Mouse (Mus musculus): Measurements from ENCODE around the gene Capn7. TPM values are rescaled to one million over a fixed set of nuclear protein-coding genes. Genes with fewer than 3 reads are reported as not detected.

Gene Capn7
- polyA plus RNA-seq, 1 experiment, result 14.8 TPM

GRCm38 (mm10) chr14:31399271-31399670 lies 62.8 kb downstream of the Capn7 start:
- no peak for TF ChIP-seq CTCF (IDR thresholded peaks at IDR 0.05; ENCODE audit: control insufficient read depth, insufficient read depth, low read length)
- no peak for TF ChIP-seq POLR2A (IDR thresholded peaks at IDR 0.05; ENCODE audit: borderline replicate concordance, control insufficient read depth, low read depth, low read length)
- no peak overlapping the region for H3K4me3 ChIP-seq (replicated peaks; ENCODE audit: control insufficient read depth, low read depth, low read length)
- 62% methylated on average over 3 of the region's 3 CpGs for WGBS
- H3K4me1 ChIP-seq (ENCODE audit: control insufficient read depth, insufficient read depth, low read length), result peaks cover 7% of the 10 kb centered on the region; the same call in 1 of the 2 replicates
- H3K27ac ChIP-seq (ENCODE audit: control insufficient read depth, insufficient read depth, low read depth, low read length, poor library complexity), result no peak overlapping the region

DNA sequence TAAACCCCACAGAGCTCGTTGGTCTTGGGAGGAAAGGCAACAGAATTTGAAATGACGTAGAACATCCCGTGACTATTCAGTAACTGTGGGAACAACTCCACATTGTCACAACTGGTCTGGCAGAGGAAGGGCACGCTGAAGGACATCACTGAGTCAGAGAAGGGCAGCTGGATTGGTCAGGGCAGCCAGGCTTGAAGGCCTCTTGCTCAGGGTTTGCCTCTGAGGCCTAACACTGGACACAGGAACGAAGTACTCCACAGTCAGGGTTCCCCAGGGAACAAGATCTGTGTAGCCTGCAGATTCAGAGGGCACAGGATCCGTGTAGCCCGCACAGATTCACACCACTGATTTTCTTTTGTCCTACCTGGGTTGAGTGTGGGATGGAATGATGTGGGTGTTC lies 63.8 kb downstream of the Capn7 start:
- H3K27ac ChIP-seq (ENCODE audit: control insufficient read depth, insufficient read depth, low read depth, low read length, poor library complexity), result no peak overlapping the region
- no peak for TF ChIP-seq POLR2A (IDR thresholded peaks at IDR 0.05; ENCODE audit: borderline replicate concordance, control insufficient read depth, low read depth, low read length)
- no peak for TF ChIP-seq CTCF (IDR thresholded peaks at IDR 0.05; ENCODE audit: control insufficient read depth, insufficient read depth, low read length)
- 88% methylated on average over 7 of the region's 7 CpGs for WGBS
- no peak overlapping the region for H3K4me3 ChIP-seq (replicated peaks; ENCODE audit: control insufficient read depth, low read depth, low read length)
- H3K4me1 ChIP-seq (ENCODE audit: control insufficient read depth, insufficient read depth, low read length), result peaks cover 7% of the 10 kb centered on the region; the same call in 1 of the 2 replicates

GRCm38 (mm10) chr14:31400896-31401295 lies 64.5 kb downstream of the Capn7 start:
- 68% methylated on average over 11 of the region's 11 CpGs for WGBS
- Histone ChIP-seq H3K27ac (ENCODE audit: control insufficient read depth, insufficient read depth, low read depth, low read length, poor library complexity) (no peak overlapping the region), H3K4me1 (ENCODE audit: control insufficient read depth, insufficient read depth, low read length) (peaks cover 8% of the 10 kb centered on the region; the same call in 1 of the 2 replicates), H3K4me3 (replicated peaks; ENCODE audit: control insufficient read depth, low read depth, low read length) (no peak overlapping the region)
- TF ChIP-seq CTCF (IDR thresholded peaks at IDR 0.05; ENCODE audit: control insufficient read depth, insufficient read depth, low read length) (no peak), POLR2A (IDR thresholded peaks at IDR 0.05; ENCODE audit: borderline replicate concordance, control insufficient read depth, low read depth, low read length) (no peak)

DNA sequence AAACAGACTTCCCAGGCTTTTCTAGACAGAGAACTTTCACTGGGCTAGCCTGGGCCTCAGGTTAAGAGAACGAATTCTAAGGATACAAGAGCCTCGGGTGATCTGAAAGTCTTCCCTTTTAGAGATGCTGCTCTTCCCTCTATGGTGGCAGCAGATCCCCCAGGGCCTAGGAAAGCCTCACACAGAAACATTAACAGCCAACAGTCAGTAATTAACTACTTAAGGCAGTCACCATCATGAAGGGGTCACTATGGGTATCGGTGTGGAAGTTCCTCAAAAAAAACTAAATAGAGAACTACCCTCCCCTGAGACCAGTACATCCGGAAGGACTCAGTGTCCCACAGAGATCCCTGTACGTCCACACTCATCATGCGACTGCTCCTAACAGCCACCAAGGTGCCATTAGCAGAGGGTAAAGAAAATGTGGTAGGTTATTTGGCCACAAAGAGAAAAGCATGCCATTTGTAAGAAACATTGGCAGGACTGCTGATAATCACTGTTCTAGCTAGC lies 65.5 kb downstream of the Capn7 start:
- 40% methylated on average over 6 of the region's 6 CpGs for WGBS
- peaks cover 8% of the 10 kb centered on the region; the same call in 1 of the 2 replicates for H3K4me1 ChIP-seq (ENCODE audit: control insufficient read depth, insufficient read depth, low read length)
- TF ChIP-seq CTCF (IDR thresholded peaks at IDR 0.05; ENCODE audit: control insufficient read depth, insufficient read depth, low read length) (no peak), POLR2A (IDR thresholded peaks at IDR 0.05; ENCODE audit: borderline replicate concordance, control insufficient read depth, low read depth, low read length) (no peak)
- H3K27ac ChIP-seq (ENCODE audit: control insufficient read depth, insufficient read depth, low read depth, low read length, poor library complexity), result peak overlapping the region; percentile 81
- no peak overlapping the region for H3K4me3 ChIP-seq (replicated peaks; ENCODE audit: control insufficient read depth, low read depth, low read length)

DNA sequence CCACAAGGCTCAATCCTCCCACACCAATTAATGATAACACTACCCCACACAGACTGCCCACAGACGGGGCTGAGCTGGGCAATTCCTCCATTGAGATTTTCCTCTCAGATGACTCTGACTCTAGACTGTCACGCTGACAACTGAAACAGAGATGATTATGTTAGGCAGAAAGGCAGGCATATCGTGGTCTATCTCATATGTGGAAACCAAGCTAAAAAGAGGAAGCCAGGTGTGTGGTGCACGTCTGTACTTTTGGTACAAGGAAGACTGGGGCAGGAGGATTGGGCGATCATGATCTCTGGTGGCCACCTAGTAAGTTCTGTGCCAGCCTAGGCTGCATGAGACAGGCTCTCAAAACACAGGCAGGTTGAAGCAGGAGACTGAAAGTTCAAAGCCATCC lies 66.3 kb downstream of the Capn7 start:
- whole genome bisulfite sequencing, result 22% methylated on average over 5 of the region's 5 CpGs
- no peak overlapping the region for H3K4me3 ChIP-seq (replicated peaks; ENCODE audit: control insufficient read depth, low read depth, low read length)
- H3K27ac ChIP-seq (ENCODE audit: control insufficient read depth, insufficient read depth, low read depth, low read length, poor library complexity), result peak overlapping the region; percentile 81
- H3K4me1 ChIP-seq (ENCODE audit: control insufficient read depth, insufficient read depth, low read length), result peaks cover 14% of the 10 kb centered on the region
- no peak for TF ChIP-seq POLR2A (IDR thresholded peaks at IDR 0.05; ENCODE audit: borderline replicate concordance, control insufficient read depth, low read depth, low read length)
- TF ChIP-seq CTCF (IDR thresholded peaks at IDR 0.05; ENCODE audit: control insufficient read depth, insufficient read depth, low read length), result no peak

DNA sequence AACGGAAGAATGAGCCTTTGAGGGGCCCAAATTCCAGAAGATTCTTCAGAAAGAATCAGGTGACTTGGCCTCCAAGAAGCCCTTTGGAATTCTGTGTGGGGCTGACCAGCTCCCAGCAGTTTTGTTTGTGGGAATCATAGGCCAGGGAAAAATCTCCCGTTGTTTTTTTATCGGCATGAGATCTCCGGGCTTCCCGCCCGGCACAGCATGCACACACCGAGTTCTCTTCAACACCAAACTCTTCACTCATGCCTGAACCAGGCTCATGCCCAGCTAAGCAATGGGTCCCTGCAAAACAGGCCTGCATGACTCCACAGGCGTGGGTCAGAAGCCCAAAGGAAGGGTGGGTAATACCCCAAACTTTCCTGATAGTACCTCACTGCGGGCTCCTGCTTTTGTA lies 67.1 kb downstream of the Capn7 start:
- no peak overlapping the region for H3K4me3 ChIP-seq (replicated peaks; ENCODE audit: control insufficient read depth, low read depth, low read length)
- H3K27ac ChIP-seq (ENCODE audit: control insufficient read depth, insufficient read depth, low read depth, low read length, poor library complexity), result no peak overlapping the region
- 85% methylated on average over 9 of the region's 9 CpGs for WGBS

DNA sequence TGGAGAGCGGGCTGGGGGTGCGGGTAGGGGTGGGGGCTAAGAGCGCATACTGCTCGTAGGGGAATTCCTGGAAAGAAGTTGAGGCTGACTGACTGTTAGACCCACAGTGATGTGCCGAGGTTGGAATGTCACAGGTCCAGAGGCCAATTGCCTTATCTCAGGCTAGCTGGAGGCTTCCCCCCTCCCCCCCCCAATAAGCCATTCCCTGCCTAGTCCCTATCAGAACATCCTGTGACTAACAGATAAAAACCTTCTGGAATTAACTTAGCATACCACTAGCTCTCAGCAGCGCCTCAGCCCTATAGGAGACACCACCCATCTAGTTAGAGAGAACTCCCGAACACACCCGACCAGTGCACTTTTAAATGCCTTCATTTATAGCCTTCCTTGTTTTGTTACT lies 67.6 kb downstream of the Capn7 start:
- H3K4me1 ChIP-seq (ENCODE audit: control insufficient read depth, insufficient read depth, low read length), result peaks cover 19% of the 10 kb centered on the region
- no peak overlapping the region for H3K27ac ChIP-seq (ENCODE audit: control insufficient read depth, insufficient read depth, low read depth, low read length, poor library complexity)
- WGBS, result 69% methylated on average over 8 of the region's 8 CpGs
- TF ChIP-seq CTCF (IDR thresholded peaks at IDR 0.05; ENCODE audit: control insufficient read depth, insufficient read depth, low read length), result no peak
- no peak overlapping the region for H3K4me3 ChIP-seq (replicated peaks; ENCODE audit: control insufficient read depth, low read depth, low read length)

More for the DNA sequence above, 67.1 kb downstream of the Capn7 start:
- TF ChIP-seq CTCF (IDR thresholded peaks at IDR 0.05; ENCODE audit: control insufficient read depth, insufficient read depth, low read length), result no peak
- TF ChIP-seq POLR2A (IDR thresholded peaks at IDR 0.05; ENCODE audit: borderline replicate concordance, control insufficient read depth, low read depth, low read length), result no peak
- H3K4me1 ChIP-seq (ENCODE audit: control insufficient read depth, insufficient read depth, low read length), result peaks cover 19% of the 10 kb centered on the region

- TF ChIP-seq POLR2A (IDR thresholded peaks at IDR 0.05; ENCODE audit: borderline replicate concordance, control insufficient read depth, low read depth, low read length), result no peak
- no peak for TF ChIP-seq CTCF (IDR thresholded peaks at IDR 0.05; ENCODE audit: control insufficient read depth, insufficient read depth, low read length)
- Histone ChIP-seq H3K4me1 (ENCODE audit: control insufficient read depth, insufficient read depth, low read length) (peaks cover 20% of the 10 kb centered on the region), H3K4me3 (replicated peaks; ENCODE audit: control insufficient read depth, low read depth, low read length) (no peak overlapping the region), H3K27ac (ENCODE audit: control insufficient read depth, insufficient read depth, low read depth, low read length, poor library complexity) (no peak overlapping the region)
- WGBS, result 86% methylated on average over 4 of the region's 4 CpGs
These were observed 68.2 kb downstream of the Capn7 start for GRCm38 (mm10) chr14:31404663-31405062.

GRCm38 (mm10) chr14:31405652-31406051 lies 69.2 kb downstream of the Capn7 start:
- WGBS, result 56% methylated on average over 6 of the region's 6 CpGs
- TF ChIP-seq CTCF (IDR thresholded peaks at IDR 0.05; ENCODE audit: control insufficient read depth, insufficient read depth, low read length) (no peak), POLR2A (IDR thresholded peaks at IDR 0.05; ENCODE audit: borderline replicate concordance, control insufficient read depth, low read depth, low read length) (no peak)
- Histone ChIP-seq H3K27ac (ENCODE audit: control insufficient read depth, insufficient read depth, low read depth, low read length, poor library complexity) (no peak overlapping the region), H3K4me3 (replicated peaks; ENCODE audit: control insufficient read depth, low read depth, low read length) (no peak overlapping the region), H3K4me1 (ENCODE audit: control insufficient read depth, insufficient read depth, low read length) (peaks cover 23% of the 10 kb centered on the region)
